Mouse (Mus musculus): ENCODE results near the gene Sox10.

The Sox10 gene

GRCm38 (mm10) chr15:79165140-79165539 is at the start of gene Sox10:
Gene Sox10 (minus strand): TSS chr15:79165240.
- in situ Hi-C loops (cut with MboI, MseI), result loop anchor here (25.0 kb wide), 1 partner anchor 1847 kb away; no protein-coding TSS in a partner anchor

GRCm38 (mm10) chr15:79213591-79213990 is 48.6 kb upstream of the Sox10 start:
- in situ Hi-C loops (cut with MboI, MseI), result no loop called here

- in situ Hi-C loops (cut with MboI, MseI), result no loop called here
Measured at GRCm38 (mm10) chr15:79212750-79213446, 47.9 kb upstream of the Sox10 start.

- in situ Hi-C loops (cut with MboI, MseI), result no loop called here
Measured at GRCm38 (mm10) chr15:79210357-79210756, 45.3 kb upstream of the Sox10 start.

- in situ Hi-C loops (cut with MboI, MseI), result no loop called here
Measured at GRCm38 (mm10) chr15:79208758-79209439, 43.9 kb upstream of the Sox10 start.

GRCm38 (mm10) chr15:79208211-79208610 is 43.2 kb upstream of the Sox10 start:
- in situ Hi-C loops (cut with MboI, MseI), result no loop called here

GRCm38 (mm10) chr15:79202575-79202974 is 37.5 kb upstream of the Sox10 start:
- in situ Hi-C loops (cut with MboI, MseI), result no loop called here

GRCm38 (mm10) chr15:79201491-79202150 is 36.6 kb upstream of the Sox10 start:
- in situ Hi-C loops (cut with MboI, MseI), result no loop called here

- in situ Hi-C loops (cut with MboI, MseI), result no loop called here
Measured at GRCm38 (mm10) chr15:79199390-79199976, 34.4 kb upstream of the Sox10 start.

- in situ Hi-C loops (cut with MboI, MseI), result no loop called here
Measured at GRCm38 (mm10) chr15:79195492-79195891, 30.5 kb upstream of the Sox10 start.

- in situ Hi-C loops (cut with MboI, MseI), result no loop called here
Measured at GRCm38 (mm10) chr15:79194946-79195345, 29.9 kb upstream of the Sox10 start.

- in situ Hi-C loops (cut with MboI, MseI), result no loop called here
Measured at GRCm38 (mm10) chr15:79194048-79194447, 29.0 kb upstream of the Sox10 start.

- in situ Hi-C loops (cut with MboI, MseI), result no loop called here
Measured at GRCm38 (mm10) chr15:79192885-79193845, 28.1 kb upstream of the Sox10 start.

- in situ Hi-C loops (cut with MboI, MseI), result no loop called here
Measured at GRCm38 (mm10) chr15:79192450-79192849, 27.4 kb upstream of the Sox10 start.

GRCm38 (mm10) chr15:79191426-79191825 is 26.4 kb upstream of the Sox10 start:
- in situ Hi-C loops (cut with MboI, MseI), result no loop called here

GRCm38 (mm10) chr15:79187819-79188218 is 22.8 kb upstream of the Sox10 start:
- in situ Hi-C loops (cut with MboI, MseI), result no loop called here

- in situ Hi-C loops (cut with MboI, MseI), result no loop called here
Measured at GRCm38 (mm10) chr15:79185213-79185612, 20.2 kb upstream of the Sox10 start.

GRCm38 (mm10) chr15:79176905-79177304 is 11.9 kb upstream of the Sox10 start:
- in situ Hi-C loops (cut with MboI, MseI), result loop anchor here (10.0 kb wide), 1 partner anchor 1218 kb away; no protein-coding TSS in a partner anchor

GRCm38 (mm10) chr15:79166712-79167111 is 1.7 kb upstream of the Sox10 start:
- in situ Hi-C loops (cut with MboI, MseI), result loop anchor here (25.0 kb wide), 1 partner anchor 1846 kb away; no protein-coding TSS in a partner anchor

GRCm38 (mm10) chr15:79164251-79164650 is 789 bp downstream of the Sox10 start:
- in situ Hi-C loops (cut with MboI, MseI), result loop anchor here (25.0 kb wide), 1 partner anchor 1848 kb away; no protein-coding TSS in a partner anchor

GRCm38 (mm10) chr15:79162822-79163221 is 2.2 kb downstream of the Sox10 start:
- in situ Hi-C loops (cut with MboI, MseI), result loop anchor here (25.0 kb wide), 1 partner anchor 1849 kb away; no protein-coding TSS in a partner anchor

Measured in regulatory T cell (primary cell).